Mouse (Mus musculus) bone marrow macrophage, adult 2 months (primary cell): ENCODE measurements around the gene Hesx1. TPM values are rescaled to one million over a fixed set of nuclear protein-coding genes. Genes with fewer than 3 reads are reported as not detected.

Source experiments
- H3K27ac ChIP-seq: 2 replicates; pipeline ENCODE4 v1.5.1; 2012; ENCODE audit warnings: low read depth, low read length; ENCODE audit not compliant: insufficient read depth
- H3K4me1 ChIP-seq: 2 replicates; pipeline ENCODE4 v1.6.1; 2012; ENCODE audit warnings: low read length; ENCODE audit not compliant: control insufficient read depth, insufficient read depth
- H3K4me3 ChIP-seq: 2 replicates; pipeline ENCODE4 v1.5.1; 2012; ENCODE audit warnings: mild to moderate bottlenecking, low read length, moderate library complexity; ENCODE audit not compliant: insufficient read depth
- CTCF ChIP-seq: IDR thresholded peaks from 2 replicates; pipeline ENCODE4 v1.5.1; 2012; ENCODE audit warnings: low read depth, mild to moderate bottlenecking, low read length, moderate library complexity
- POLR2A ChIP-seq: IDR thresholded peaks from 2 replicates; pipeline ENCODE4 v1.6.1; 2012; ENCODE audit warnings: mild to moderate bottlenecking, low read depth, low read length, borderline replicate concordance
- polyA plus RNA-seq: library from polyadenylated mRNA; stranded (reverse); fragments of >200 nt; gene quantifications from 2 replicates; pipeline ENCODE4 v1.2.4, GENCODE M21; 2012; ENCODE audit not compliant: missing spikeins, insufficient read depth, insufficient read length

Hesx1 gene
- polyA plus RNA-seq, 1 experiment, result not detected

GRCm38 (mm10) chr14:27004906-27005305 is 10.7 kb downstream of the Hesx1 start:
- Histone ChIP-seq H3K4me1 (no peaks in the 10 kb centered on the region), H3K4me3 (no peak overlapping the region), H3K27ac (no peak overlapping the region)
- TF ChIP-seq CTCF (no peak), POLR2A (no peak)

GRCm38 (mm10) chr14:27005937-27006336 is 11.7 kb downstream of the Hesx1 start:
- H3K27ac ChIP-seq, result no peak overlapping the region
- TF ChIP-seq POLR2A, result no peak
- no peak for TF ChIP-seq CTCF
- no peaks in the 10 kb centered on the region for H3K4me1 ChIP-seq
- H3K4me3 ChIP-seq, result no peak overlapping the region

- Histone ChIP-seq H3K4me3 (no peak overlapping the region), H3K27ac (no peak overlapping the region), H3K4me1 (no peaks in the 10 kb centered on the region)
- no peak for TF ChIP-seq CTCF
Measured at GRCm38 (mm10) chr14:27011561-27011960, 17.3 kb downstream of the Hesx1 start.

- Histone ChIP-seq H3K4me3 (no peak overlapping the region), H3K27ac (no peak overlapping the region), H3K4me1 (no peaks in the 10 kb centered on the region)
- TF ChIP-seq CTCF (no peak), POLR2A (no peak)
Measured at GRCm38 (mm10) chr14:27013658-27014057, 19.4 kb downstream of the Hesx1 start.

GRCm38 (mm10) chr14:27017936-27018335 is 23.7 kb downstream of the Hesx1 start:
- no peak for TF ChIP-seq CTCF
- TF ChIP-seq POLR2A, result no peak
- no peak overlapping the region for H3K27ac ChIP-seq
- H3K4me1 ChIP-seq, result no peaks in the 10 kb centered on the region
- H3K4me3 ChIP-seq, result no peak overlapping the region

- no peak overlapping the region for H3K4me3 ChIP-seq
- no peak for TF ChIP-seq POLR2A
- no peaks in the 10 kb centered on the region for H3K4me1 ChIP-seq
- no peak overlapping the region for H3K27ac ChIP-seq
Measured at GRCm38 (mm10) chr14:27019850-27020249, 25.6 kb downstream of the Hesx1 start.

GRCm38 (mm10) chr14:27022876-27023275 is 28.7 kb downstream of the Hesx1 start:
- TF ChIP-seq CTCF (peak; percentile 71), POLR2A (no peak)
- H3K27ac ChIP-seq, result no peak overlapping the region
- H3K4me3 ChIP-seq, result no peak overlapping the region
- H3K4me1 ChIP-seq, result no peaks in the 10 kb centered on the region

GRCm38 (mm10) chr14:27024664-27025063 is 30.4 kb downstream of the Hesx1 start:
- TF ChIP-seq CTCF (no peak), POLR2A (no peak)
- H3K27ac ChIP-seq, result no peak overlapping the region
- H3K4me3 ChIP-seq, result no peak overlapping the region
- H3K4me1 ChIP-seq, result no peaks in the 10 kb centered on the region

GRCm38 (mm10) chr14:27029771-27030173 is 35.6 kb downstream of the Hesx1 start:
- TF ChIP-seq POLR2A (no peak), CTCF (peak; percentile 32; the same call in 1 of the 2 replicates)
- Histone ChIP-seq H3K4me3 (no peak overlapping the region), H3K27ac (no peak overlapping the region), H3K4me1 (no peaks in the 10 kb centered on the region)

GRCm38 (mm10) chr14:27031142-27031541 is 36.9 kb downstream of the Hesx1 start:
- no peak overlapping the region for H3K27ac ChIP-seq
- H3K4me3 ChIP-seq, result no peak overlapping the region
- TF ChIP-seq POLR2A (no peak), CTCF (peak; percentile 33; the same call in 1 of the 2 replicates)
- H3K4me1 ChIP-seq, result no peaks in the 10 kb centered on the region

GRCm38 (mm10) chr14:27037513-27037912 is 43.3 kb downstream of the Hesx1 start:
- Histone ChIP-seq H3K27ac (no peak overlapping the region), H3K4me3 (no peak overlapping the region), H3K4me1 (no peaks in the 10 kb centered on the region)
- no peak for TF ChIP-seq CTCF
- TF ChIP-seq POLR2A, result no peak
